Mouse (Mus musculus): ENCODE data around the gene Cd46. TPM values are rescaled to one million over a fixed set of nuclear protein-coding genes. Genes with fewer than 3 reads are reported as not detected.

The Cd46 gene
- 1 to 10 TPM; 2.7 to 5.1 TPM for total RNA-seq (2021)

- DNase-seq (ENCODE audit: extremely low spot score in 1 of 2, low spot score in 1 of 2) = peak; percentile 12 to 15
Observed at GRCm38 (mm10) chr1:195092220-195092720, at the start of gene Cd46. Cd46 (minus strand) TSS chr1:195092249.

- DNase-seq (ENCODE audit: extremely low spot score in 1 of 2, low spot score in 1 of 2) = no peak
Observed at GRCm38 (mm10) chr1:195132070-195132469, 40.0 kb upstream of the Cd46 start.

GRCm38 (mm10) chr1:195131675-195132015 lies 39.6 kb upstream of the Cd46 start:
- no peak for DNase-seq (ENCODE audit: extremely low spot score in 1 of 2, low spot score in 1 of 2)

GRCm38 (mm10) chr1:195130953-195131674 lies 39.1 kb upstream of the Cd46 start, which contains the start of gene Cr1l:
Cr1l (minus strand) TSS chr1:195131586.
- DNase-seq (ENCODE audit: extremely low spot score in 1 of 2, low spot score in 1 of 2) = peak; percentile 78 to 79

- no peak for DNase-seq (ENCODE audit: extremely low spot score in 1 of 2, low spot score in 1 of 2)
Observed at GRCm38 (mm10) chr1:195130479-195130878, 38.4 kb upstream of the Cd46 start.

- no peak for DNase-seq (ENCODE audit: extremely low spot score in 1 of 2, low spot score in 1 of 2)
Observed at GRCm38 (mm10) chr1:195129867-195130266, 37.8 kb upstream of the Cd46 start.

GRCm38 (mm10) chr1:195114414-195114813 lies 22.4 kb upstream of the Cd46 start:
- DNase-seq (ENCODE audit: extremely low spot score in 1 of 2, low spot score in 1 of 2) = no peak

- DNase-seq (ENCODE audit: extremely low spot score in 1 of 2, low spot score in 1 of 2) = no peak
Observed at GRCm38 (mm10) chr1:195113621-195114020, 21.6 kb upstream of the Cd46 start.

- DNase-seq (ENCODE audit: extremely low spot score in 1 of 2, low spot score in 1 of 2) = no peak
Observed at GRCm38 (mm10) chr1:195100693-195101092, 8.6 kb upstream of the Cd46 start.

- DNase-seq (ENCODE audit: extremely low spot score in 1 of 2, low spot score in 1 of 2) = no peak
Observed at GRCm38 (mm10) chr1:195098004-195098403, 6.0 kb upstream of the Cd46 start.

GRCm38 (mm10) chr1:195091699-195092219 lies 290 bp downstream of the Cd46 start:
- no peak for DNase-seq (ENCODE audit: extremely low spot score in 1 of 2, low spot score in 1 of 2)

- no peak for DNase-seq (ENCODE audit: extremely low spot score in 1 of 2, low spot score in 1 of 2)
Observed at GRCm38 (mm10) chr1:195082142-195082541, 9.9 kb downstream of the Cd46 start.

GRCm38 (mm10) chr1:195040437-195040836 lies 51.6 kb downstream of the Cd46 start:
- DNase-seq (ENCODE audit: extremely low spot score in 1 of 2, low spot score in 1 of 2) = no peak

- DNase-seq (ENCODE audit: extremely low spot score in 1 of 2, low spot score in 1 of 2) = no peak
Observed at GRCm38 (mm10) chr1:195038386-195038785, 53.7 kb downstream of the Cd46 start.

GRCm38 (mm10) chr1:195037985-195038384 lies 54.1 kb downstream of the Cd46 start:
- DNase-seq (ENCODE audit: extremely low spot score in 1 of 2, low spot score in 1 of 2) = no peak

- DNase-seq (ENCODE audit: extremely low spot score in 1 of 2, low spot score in 1 of 2) = no peak
Observed at GRCm38 (mm10) chr1:195037483-195037882, 54.6 kb downstream of the Cd46 start.

GRCm38 (mm10) chr1:195033941-195034340 lies 58.1 kb downstream of the Cd46 start:
- peak in 1 of 2 experiments; percentile 43 for DNase-seq (ENCODE audit: extremely low spot score in 1 of 2, low spot score in 1 of 2)

GRCm38 (mm10) chr1:195032738-195033137 lies 59.3 kb downstream of the Cd46 start:
- no peak for DNase-seq (ENCODE audit: extremely low spot score in 1 of 2, low spot score in 1 of 2)

GRCm38 (mm10) chr1:195031786-195032185 lies 60.3 kb downstream of the Cd46 start:
- DNase-seq (ENCODE audit: extremely low spot score in 1 of 2, low spot score in 1 of 2) = no peak

- no peak for DNase-seq (ENCODE audit: extremely low spot score in 1 of 2, low spot score in 1 of 2)
Observed at GRCm38 (mm10) chr1:195027507-195027906, 64.5 kb downstream of the Cd46 start.

GRCm38 (mm10) chr1:195023848-195024247 lies 68.2 kb downstream of the Cd46 start:
- DNase-seq (ENCODE audit: extremely low spot score in 1 of 2, low spot score in 1 of 2) = no peak

- no peak for DNase-seq (ENCODE audit: extremely low spot score in 1 of 2, low spot score in 1 of 2)
Observed at GRCm38 (mm10) chr1:195021831-195022230, 70.2 kb downstream of the Cd46 start.

Measured in layer of hippocampus, postnatal 25 days (tissue).